Mouse (Mus musculus): ENCODE measurements at regions not wholly inside any gene's neighbourhood (a gene's known extent, or its start where the extent isn't known, plus 50 kb on each side); places are given as distances from the start of the nearest gene placed in this dataset.

DNA sequence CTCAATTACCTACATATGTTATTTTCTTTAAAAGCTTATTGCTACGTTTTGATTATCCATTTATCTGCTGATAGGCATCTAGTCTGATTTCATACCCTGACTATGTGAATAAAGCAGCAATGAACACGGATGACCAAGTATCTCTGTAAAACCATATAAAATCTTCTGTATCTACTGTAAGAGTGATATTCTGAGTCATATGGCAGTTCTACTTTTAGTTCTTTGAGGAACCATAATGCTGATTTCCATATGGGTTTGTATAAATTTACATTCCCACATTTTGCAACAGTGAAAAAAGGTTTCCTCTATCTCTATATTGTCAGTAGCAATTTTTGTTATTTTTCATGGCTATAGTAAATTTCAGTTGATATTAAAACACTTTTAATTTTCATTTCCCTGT is 280.6 kb downstream of the Fsip2 start:
- no peak for DNase-seq

DNA sequence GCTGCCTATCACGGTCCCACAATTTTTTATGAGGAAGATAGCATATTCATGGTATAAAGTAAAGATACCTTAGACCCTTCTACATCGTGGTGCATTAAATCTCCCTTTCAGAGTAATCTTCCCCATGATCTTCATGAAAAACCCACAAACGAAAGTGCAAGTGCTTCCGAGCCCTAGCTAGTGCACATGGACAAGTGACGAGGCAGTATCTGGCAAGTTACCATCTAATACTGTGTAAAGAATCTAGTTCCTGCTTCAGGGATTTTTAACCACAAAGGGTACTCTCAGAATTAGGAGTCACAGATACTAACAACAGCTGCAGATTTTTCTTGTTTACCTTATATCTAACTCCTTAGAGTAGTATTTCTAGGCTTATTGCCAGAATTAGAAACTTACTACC is 282.8 kb downstream of the Fsip2 start:
- DNase-seq = no peak

GRCm38 (mm10) chr2:83251173-83252101 is 308.0 kb downstream of the Fsip2 start:
- DNase-seq = no peak

DNA sequence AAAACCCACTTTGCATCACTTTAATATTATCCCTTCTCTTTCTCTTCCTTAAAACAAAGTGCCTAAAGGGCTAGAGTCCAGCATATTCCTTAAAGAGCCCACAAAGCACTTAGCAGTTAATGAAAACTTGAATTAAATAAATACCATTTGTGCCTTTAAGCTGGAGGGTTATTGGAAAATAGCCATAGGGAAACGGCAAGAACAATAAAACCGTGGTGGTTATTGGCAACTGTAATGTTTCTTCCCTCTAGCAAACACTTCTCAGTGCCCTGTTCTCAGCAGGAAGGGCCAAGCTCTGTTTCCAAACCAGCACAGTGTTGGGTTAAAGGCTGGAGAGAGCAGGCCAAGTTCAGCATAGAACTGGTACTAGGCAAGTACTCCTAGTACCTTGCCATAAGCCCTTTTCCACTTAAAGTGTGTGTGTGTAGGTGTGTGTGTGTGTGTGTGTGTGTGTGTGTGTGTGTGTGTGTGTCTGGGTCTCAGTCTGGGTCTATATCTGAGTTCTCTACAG is 313.4 kb downstream of the Fsip2 start:
- DNase-seq = no peak

DNA sequence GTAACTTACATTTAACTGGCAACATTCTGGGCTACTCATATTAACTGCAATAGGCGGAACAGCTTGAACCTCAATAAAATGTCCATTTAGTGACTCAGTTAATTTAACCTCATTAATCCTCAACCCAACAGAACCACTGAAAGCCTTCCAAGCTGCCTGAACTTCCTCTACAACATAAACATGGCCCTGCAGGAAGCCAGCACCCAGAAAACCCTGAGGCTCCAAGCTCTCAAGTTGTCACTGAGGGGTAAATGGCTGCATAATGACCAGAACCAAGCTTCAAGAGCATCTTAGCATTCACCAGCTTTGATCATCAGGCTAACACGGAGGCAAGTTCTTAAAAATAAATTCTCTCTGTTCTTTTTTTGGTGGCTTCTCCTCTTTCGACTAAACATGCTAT is 315.2 kb downstream of the Fsip2 start:
- no peak for DNase-seq

- no peak for DNase-seq
These were observed 340.7 kb upstream of the Zc3h15 start for GRCm38 (mm10) chr2:83303515-83303914.

DNA sequence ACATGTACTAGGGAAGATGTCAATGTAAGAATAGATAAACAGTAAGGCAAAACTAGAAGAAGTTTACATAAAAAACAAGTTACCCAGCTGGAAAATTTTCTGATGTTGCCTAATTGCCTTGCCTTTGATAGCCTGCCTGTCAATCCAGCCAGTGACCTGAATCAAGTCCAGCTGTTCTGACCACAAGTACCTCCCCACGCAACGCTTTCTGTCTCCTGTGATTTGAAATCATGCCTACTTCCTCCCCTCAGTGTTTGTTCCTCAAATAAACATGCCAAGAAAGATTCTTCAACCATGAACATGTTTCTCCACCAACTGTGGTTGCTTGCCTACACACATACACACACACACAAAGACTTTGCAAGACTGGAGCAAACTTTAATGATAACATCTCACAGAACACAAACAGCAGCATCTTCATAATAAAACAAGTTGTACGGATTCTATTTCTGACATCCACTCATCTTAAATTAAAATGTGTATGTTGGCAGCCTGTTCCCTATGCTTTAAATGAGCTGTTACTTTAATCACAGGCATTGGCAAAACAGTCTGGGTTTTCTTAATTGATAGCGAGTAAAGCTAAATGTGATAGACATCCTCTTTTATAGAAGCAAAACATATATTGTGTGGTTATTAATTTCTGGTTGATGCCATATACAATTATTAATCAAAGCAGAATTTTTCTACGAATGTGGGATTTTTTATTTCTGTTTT is 312.0 kb upstream of the Zc3h15 start:
- DNase-seq = no peak

GRCm38 (mm10) chr2:83332770-83333157 is 311.5 kb upstream of the Zc3h15 start:
- no peak for DNase-seq

GRCm38 (mm10) chr2:83337364-83337763 is 306.9 kb upstream of the Zc3h15 start:
- peak; percentile 30 for DNase-seq

DNA sequence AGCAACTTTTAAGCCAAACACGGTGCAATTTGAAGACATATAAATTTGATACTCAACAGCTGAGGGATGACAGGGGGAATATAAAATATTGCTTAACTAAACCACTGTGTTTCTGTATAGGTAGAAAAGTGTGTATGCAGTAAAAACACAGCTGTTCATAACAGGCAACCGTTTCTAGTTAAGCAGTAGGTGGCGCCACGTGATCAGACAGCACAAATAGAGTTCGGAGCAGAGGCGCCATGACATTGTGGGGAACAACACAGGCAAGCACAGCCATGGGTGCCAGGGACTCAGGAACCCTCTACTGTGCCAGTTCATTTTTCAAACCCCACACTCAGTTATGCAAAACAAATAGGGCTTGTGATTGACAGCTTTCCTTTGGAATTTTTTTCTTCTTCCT is 304.1 kb upstream of the Zc3h15 start:
- no peak for DNase-seq
